Mouse (Mus musculus) inflammation-experienced regulatory T-cells (primary cell): ENCODE measurements around the gene Pkp1. TPM values are rescaled to one million over a fixed set of nuclear protein-coding genes. Genes with fewer than 3 reads are reported as not detected.

Source experiments
- polyA plus RNA-seq, 2 experiments: library from polyadenylated mRNA; unstranded; fragments of 100-300 nt; shearing (Covaris generic); gene quantifications; one replicate each; pipeline ENCODE4 v1.2.1; 2017

Pkp1 gene
- polyA plus RNA-seq = under 1 TPM; 0.08 to 0.53 TPM

DNA sequence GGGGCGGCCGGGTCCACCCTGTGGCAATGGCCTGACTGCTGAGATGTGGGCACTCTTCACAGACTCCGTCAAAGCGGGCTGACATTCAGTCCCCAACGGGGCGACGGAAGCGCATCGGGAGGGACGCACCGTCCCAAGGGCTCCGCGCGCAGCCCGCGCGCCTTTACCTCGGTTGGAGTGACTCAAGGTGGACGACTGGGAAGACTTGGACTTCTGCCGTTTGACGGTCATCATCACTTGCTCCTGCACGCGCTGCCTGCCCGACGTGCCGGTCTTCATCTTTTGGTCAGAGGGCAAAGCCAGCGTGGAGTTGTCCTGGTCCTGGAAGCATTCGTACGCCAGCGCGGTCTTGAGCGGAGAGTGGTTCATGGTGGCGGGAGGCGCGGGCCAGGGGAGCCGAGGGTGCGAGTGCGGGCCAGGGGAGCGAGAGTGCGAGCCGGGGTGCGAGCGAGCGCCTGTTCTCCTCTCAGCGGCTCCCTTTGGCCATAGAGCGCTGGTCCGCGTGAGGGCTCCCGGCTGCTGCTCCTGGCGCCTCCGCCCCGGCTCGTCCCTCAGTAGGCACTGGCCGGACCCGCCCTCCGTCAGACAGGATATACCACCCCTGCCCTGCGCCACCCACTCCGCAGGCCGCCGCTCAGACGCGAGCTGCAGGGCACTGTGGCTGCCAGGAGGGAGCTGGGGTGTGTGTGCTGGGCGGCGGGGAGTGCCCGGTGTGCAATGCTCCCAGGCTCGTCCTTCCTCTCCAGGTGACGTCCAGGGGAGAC is at the start of gene Pkp1:
Gene Pkp1, minus strand, starts transcription at position 564 of the 764 bp plus-strand sequence.

DNA sequence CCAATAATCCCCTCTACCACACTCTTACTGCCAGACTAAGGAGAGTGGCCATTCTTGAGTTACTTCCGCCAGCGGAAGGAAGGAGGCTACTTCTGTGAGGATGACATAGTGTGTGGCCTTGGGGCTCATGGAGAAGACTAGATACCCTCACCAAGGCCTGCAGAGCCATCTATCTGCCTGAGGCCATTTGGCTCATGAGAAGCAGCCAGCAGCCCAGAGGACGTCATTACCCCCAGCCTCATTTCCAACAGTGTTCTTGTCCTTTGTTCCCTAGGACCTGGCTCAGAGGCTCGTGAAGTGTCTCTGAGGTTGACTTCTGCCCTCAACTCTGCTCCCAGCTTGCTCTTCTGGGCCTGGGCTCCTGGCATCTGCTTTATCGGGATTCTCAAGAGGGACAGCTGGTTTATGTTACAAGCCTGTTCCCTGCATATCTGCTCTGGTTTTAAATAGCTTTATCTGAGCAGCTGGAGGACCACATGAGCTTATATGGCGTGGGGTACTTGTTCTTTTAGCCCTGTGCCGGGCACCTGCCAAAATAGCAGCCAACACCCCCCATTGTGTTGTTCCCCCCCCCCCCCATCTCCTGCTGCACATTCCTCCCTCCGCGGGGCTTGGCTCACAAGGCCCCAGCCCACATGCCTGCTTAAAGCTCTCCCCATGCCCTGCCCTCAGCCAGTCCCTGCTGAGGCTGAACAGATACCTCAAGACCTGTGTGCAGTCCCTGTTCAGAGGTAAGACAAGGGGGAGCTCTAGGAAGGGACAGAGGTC is 83.1 kb downstream of the Pkp1 start, which contains the start of gene Tnnt2:
Gene Tnnt2, plus strand, starts transcription at position 639 of the 768 bp plus-strand sequence.

Other genes with a start within 250 kb of the Pkp1 start
- 10 to 100 TPM; 84.6 to 88.4 TPM for gene Csrp1, start 199.1 kb downstream of the Pkp1 start, polyA plus RNA-seq
- 1 to 10 TPM; 4.6 to 6.7 TPM for gene Phlda3, start 153.1 kb downstream of the Pkp1 start, polyA plus RNA-seq
- gene Tnni1, start 139.8 kb downstream of the Pkp1 start, polyA plus RNA-seq = 1 to 10 TPM in 1 of 2 experiments, not detected in 1; 2.6 TPM
- gene Lad1, start 100.6 kb downstream of the Pkp1 start, polyA plus RNA-seq = 1 to 10 TPM in 1 of 2 experiments, under 1 TPM in 1; 0.20 to 1.3 TPM
- gene Tnnt2, start 82.9 kb downstream of the Pkp1 start, polyA plus RNA-seq = 1 to 10 TPM in 1 of 2 experiments, not detected in 1; 1.8 TPM
- gene Igfn1, start 87.1 kb upstream of the Pkp1 start, polyA plus RNA-seq = under 1 TPM; 0.04 to 0.80 TPM
- gene Tmem9, start 88.9 kb upstream of the Pkp1 start, polyA plus RNA-seq = 10 to 100 TPM; 20.6 to 34.9 TPM
- gene Ascl5, start 131.6 kb upstream of the Pkp1 start, polyA plus RNA-seq = not detected
- 1 to 10 TPM in 1 of 2 experiments, under 1 TPM in 1; 0.37 to 4.2 TPM for gene Cacna1s, start 133.5 kb upstream of the Pkp1 start, polyA plus RNA-seq
- gene Kif21b, start 212.2 kb upstream of the Pkp1 start, polyA plus RNA-seq = 10 to 100 TPM; 47.8 to 52.6 TPM